Mouse (Mus musculus): Measurements from ENCODE around the gene Itgb1bp2.

The Itgb1bp2 gene

GRCm38 (mm10) chrX:101448886-101449475 is at the start of gene Itgb1bp2:
Gene Itgb1bp2, plus strand, starts transcription at chrX:101449088.
- no peak for DNase-seq (ENCODE audit: low read depth, low spot score)
- no peaks in the 10 kb centered on the region; the same call in 1 of the 2 replicates for H3K36me3 ChIP-seq (ENCODE audit: control insufficient read depth, insufficient read depth, low read length, poor library complexity, severe bottlenecking)
- no peaks in the 10 kb centered on the region for H3K27me3 ChIP-seq (ENCODE audit: control insufficient read depth, insufficient read depth, low read length, poor library complexity, severe bottlenecking)

- DNase-seq (ENCODE audit: low read depth, low spot score): peak; percentile 47
- no peaks in the 10 kb centered on the region for H3K36me3 ChIP-seq (ENCODE audit: control insufficient read depth, insufficient read depth, low read length, poor library complexity, severe bottlenecking)
- H3K27me3 ChIP-seq (ENCODE audit: control insufficient read depth, insufficient read depth, low read length, poor library complexity, severe bottlenecking): no peaks in the 10 kb centered on the region
Observed at GRCm38 (mm10) chrX:101418946-101419724, 29.8 kb upstream of the Itgb1bp2 start.

- H3K36me3 ChIP-seq (ENCODE audit: control insufficient read depth, insufficient read depth, low read length, poor library complexity, severe bottlenecking): no peaks in the 10 kb centered on the region
- peak; percentile 85 for DNase-seq (ENCODE audit: low read depth, low spot score)
Observed at GRCm38 (mm10) chrX:101419725-101420699, 28.9 kb upstream of the Itgb1bp2 start.

GRCm38 (mm10) chrX:101420700-101421095 is 28.2 kb upstream of the Itgb1bp2 start, which contains the start of gene Zmym3:
Gene Zmym3, minus strand, starts transcription at chrX:101420849.
- no peaks in the 10 kb centered on the region for H3K36me3 ChIP-seq (ENCODE audit: control insufficient read depth, insufficient read depth, low read length, poor library complexity, severe bottlenecking)
- no peak for DNase-seq (ENCODE audit: low read depth, low spot score)
- no peaks in the 10 kb centered on the region for H3K27me3 ChIP-seq (ENCODE audit: control insufficient read depth, insufficient read depth, low read length, poor library complexity, severe bottlenecking)

More at GRCm38 (mm10) chrX:101419725-101420699, 28.9 kb upstream of the Itgb1bp2 start:
- H3K27me3 ChIP-seq (ENCODE audit: control insufficient read depth, insufficient read depth, low read length, poor library complexity, severe bottlenecking): no peaks in the 10 kb centered on the region

GRCm38 (mm10) chrX:101423462-101423861 is 25.4 kb upstream of the Itgb1bp2 start:
- H3K27me3 ChIP-seq (ENCODE audit: control insufficient read depth, insufficient read depth, low read length, poor library complexity, severe bottlenecking): no peaks in the 10 kb centered on the region
- H3K36me3 ChIP-seq (ENCODE audit: control insufficient read depth, insufficient read depth, low read length, poor library complexity, severe bottlenecking): no peaks in the 10 kb centered on the region
- no peak for DNase-seq (ENCODE audit: low read depth, low spot score)

GRCm38 (mm10) chrX:101427774-101428173 is 21.1 kb upstream of the Itgb1bp2 start:
- H3K36me3 ChIP-seq (ENCODE audit: control insufficient read depth, insufficient read depth, low read length, poor library complexity, severe bottlenecking): 0 out of 2 replicates have a peak, but pooled peaks cover 1% of the 10 kb centered on the region
- H3K27me3 ChIP-seq (ENCODE audit: control insufficient read depth, insufficient read depth, low read length, poor library complexity, severe bottlenecking): no peaks in the 10 kb centered on the region
- DNase-seq (ENCODE audit: low read depth, low spot score): peak; percentile 54

- DNase-seq (ENCODE audit: low read depth, low spot score): no peak
- 0 out of 2 replicates have a peak, but pooled peaks cover 1% of the 10 kb centered on the region for H3K36me3 ChIP-seq (ENCODE audit: control insufficient read depth, insufficient read depth, low read length, poor library complexity, severe bottlenecking)
- H3K27me3 ChIP-seq (ENCODE audit: control insufficient read depth, insufficient read depth, low read length, poor library complexity, severe bottlenecking): no peaks in the 10 kb centered on the region
Observed at GRCm38 (mm10) chrX:101428785-101429141, 20.1 kb upstream of the Itgb1bp2 start.

GRCm38 (mm10) chrX:101429142-101429949 is 19.5 kb upstream of the Itgb1bp2 start, which contains the start of gene Nono:
Gene Nono, plus strand, starts transcription at chrX:101429318.
- peak; percentile 95 for DNase-seq (ENCODE audit: low read depth, low spot score)
- no peaks in the 10 kb centered on the region for H3K27me3 ChIP-seq (ENCODE audit: control insufficient read depth, insufficient read depth, low read length, poor library complexity, severe bottlenecking)
- H3K36me3 ChIP-seq (ENCODE audit: control insufficient read depth, insufficient read depth, low read length, poor library complexity, severe bottlenecking): 0 out of 2 replicates have a peak, but pooled peaks cover 1% of the 10 kb centered on the region

GRCm38 (mm10) chrX:101429976-101430375 is 18.9 kb upstream of the Itgb1bp2 start:
- no peaks in the 10 kb centered on the region for H3K27me3 ChIP-seq (ENCODE audit: control insufficient read depth, insufficient read depth, low read length, poor library complexity, severe bottlenecking)
- 0 out of 2 replicates have a peak, but pooled peaks cover 1% of the 10 kb centered on the region for H3K36me3 ChIP-seq (ENCODE audit: control insufficient read depth, insufficient read depth, low read length, poor library complexity, severe bottlenecking)
- DNase-seq (ENCODE audit: low read depth, low spot score): no peak

- no peak for DNase-seq (ENCODE audit: low read depth, low spot score)
- Histone ChIP-seq H3K27me3 (ENCODE audit: control insufficient read depth, insufficient read depth, low read length, poor library complexity, severe bottlenecking) (no peaks in the 10 kb centered on the region), H3K36me3 (ENCODE audit: control insufficient read depth, insufficient read depth, low read length, poor library complexity, severe bottlenecking) (no peaks in the 10 kb centered on the region; the same call in 1 of the 2 replicates)
Observed at GRCm38 (mm10) chrX:101451147-101451546, 2.3 kb downstream of the Itgb1bp2 start.

- DNase-seq (ENCODE audit: low read depth, low spot score): no peak
- Histone ChIP-seq H3K36me3 (ENCODE audit: control insufficient read depth, insufficient read depth, low read length, poor library complexity, severe bottlenecking) (no peaks in the 10 kb centered on the region), H3K27me3 (ENCODE audit: control insufficient read depth, insufficient read depth, low read length, poor library complexity, severe bottlenecking) (no peaks in the 10 kb centered on the region)
Observed at GRCm38 (mm10) chrX:101451591-101451990, 2.7 kb downstream of the Itgb1bp2 start.

- DNase-seq (ENCODE audit: low read depth, low spot score): no peak
- H3K27me3 ChIP-seq (ENCODE audit: control insufficient read depth, insufficient read depth, low read length, poor library complexity, severe bottlenecking): no peaks in the 10 kb centered on the region
- H3K36me3 ChIP-seq (ENCODE audit: control insufficient read depth, insufficient read depth, low read length, poor library complexity, severe bottlenecking): no peaks in the 10 kb centered on the region
Observed at GRCm38 (mm10) chrX:101472202-101472601, 23.3 kb downstream of the Itgb1bp2 start.

- DNase-seq (ENCODE audit: low read depth, low spot score): no peak
Observed at GRCm38 (mm10) chrX:101481604-101482350, 32.9 kb downstream of the Itgb1bp2 start.

More at GRCm38 (mm10) chrX:101481604-101482350, 32.9 kb downstream of the Itgb1bp2 start:
- no peaks in the 10 kb centered on the region for H3K36me3 ChIP-seq (ENCODE audit: control insufficient read depth, insufficient read depth, low read length, poor library complexity, severe bottlenecking)
- no peaks in the 10 kb centered on the region for H3K27me3 ChIP-seq (ENCODE audit: control insufficient read depth, insufficient read depth, low read length, poor library complexity, severe bottlenecking)
